Mouse (Mus musculus) olfactory bulb, adult 2 months (tissue): ENCODE measurements around the gene Axin1. TPM values are rescaled to one million over a fixed set of nuclear protein-coding genes. Genes with fewer than 3 reads are reported as not detected.
"Not testable (repeated sequence)": the region's sequence is repeated elsewhere in the genome, so short reads cannot be mapped to it uniquely, and the experiment has no call there.

Experiments
- H3K27ac ChIP-seq: fragments of 200-500 bp; 2 replicates; pipeline ENCODE4 v1.5.1; 2012; ENCODE audit warnings: low read depth, low read length; ENCODE audit not compliant: insufficient read depth
- H3K4me1 ChIP-seq: fragments of 200-500 bp; 2 replicates; pipeline ENCODE4 v1.6.1; 2012; ENCODE audit warnings: low read length; ENCODE audit not compliant: control insufficient read depth, insufficient read depth
- H3K4me3 ChIP-seq: fragments of 200-500 bp; 2 replicates; pipeline ENCODE4 v1.5.1; 2012; ENCODE audit warnings: mild to moderate bottlenecking, low read depth, low read length, moderate library complexity; ENCODE audit not compliant: insufficient read depth
- CTCF ChIP-seq: fragments of 200-500 bp; IDR thresholded peaks from 2 replicates; pipeline ENCODE4 v1.5.1; 2012; ENCODE audit warnings: low read depth, mild to moderate bottlenecking, low read length, moderate library complexity; ENCODE audit not compliant: insufficient read depth
- POLR2A ChIP-seq: fragments of 200-500 bp; IDR thresholded peaks from 2 replicates; pipeline ENCODE4 v1.6.1; 2012; ENCODE audit warnings: mild to moderate bottlenecking, low read depth, low read length, moderate library complexity; ENCODE audit not compliant: insufficient read depth
- WGBS: fragments of 180-500 bp; shearing (Covaris S2); methylation state at CpG from one replicate; pipeline ENCODE4 v1.1.7; 2018; 5-methylcytosine and 5-hydroxymethylcytosine counted together
- polyA plus RNA-seq: library from polyadenylated mRNA; stranded (reverse); fragments of >200 nt; gene quantifications from 2 replicates; pipeline ENCODE4 v1.2.4, GENCODE M21; 2012; ENCODE audit warnings: low replicate concordance; ENCODE audit not compliant: missing spikeins, insufficient read depth, insufficient read length

The Axin1 gene
- polyA plus RNA-seq, 1 experiment: not detected

- H3K4me1 ChIP-seq: no peaks in the 10 kb centered on the region
- 94% methylated on average over 1 of the region's 1 CpGs for WGBS
- TF ChIP-seq CTCF (no peak), POLR2A (no peak)
- H3K27ac ChIP-seq: no peak overlapping the region
- H3K4me3 ChIP-seq: no peak overlapping the region
Observed at GRCm38 (mm10) chr17:26162736-26163135, 24.2 kb downstream of the Axin1 start.

DNA sequence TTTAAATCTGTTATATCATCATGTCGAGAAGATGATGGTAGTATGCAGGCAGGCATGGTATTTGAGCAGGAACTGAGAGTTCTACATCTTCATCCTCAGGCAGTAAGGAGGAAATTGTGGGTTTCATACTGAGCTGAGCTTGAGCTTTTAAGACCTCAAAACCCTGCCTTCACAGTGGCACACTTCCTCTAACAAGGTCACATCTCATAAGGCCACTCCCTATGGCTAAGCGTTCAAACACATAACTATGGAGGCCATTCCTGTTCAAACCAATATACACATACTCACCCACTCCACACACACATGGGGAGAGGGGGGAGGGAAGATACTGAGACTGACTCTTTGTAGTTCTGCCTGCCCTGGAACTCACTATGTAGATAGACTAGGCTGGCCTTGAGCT lies 29.6 kb downstream of the Axin1 start:
- TF ChIP-seq POLR2A (no peak), CTCF (no peak)
- Histone ChIP-seq H3K4me1 (no peaks in the 10 kb centered on the region), H3K4me3 (no peak overlapping the region), H3K27ac (no peak overlapping the region)
- WGBS: 92% methylated on average over 2 of the region's 2 CpGs

DNA sequence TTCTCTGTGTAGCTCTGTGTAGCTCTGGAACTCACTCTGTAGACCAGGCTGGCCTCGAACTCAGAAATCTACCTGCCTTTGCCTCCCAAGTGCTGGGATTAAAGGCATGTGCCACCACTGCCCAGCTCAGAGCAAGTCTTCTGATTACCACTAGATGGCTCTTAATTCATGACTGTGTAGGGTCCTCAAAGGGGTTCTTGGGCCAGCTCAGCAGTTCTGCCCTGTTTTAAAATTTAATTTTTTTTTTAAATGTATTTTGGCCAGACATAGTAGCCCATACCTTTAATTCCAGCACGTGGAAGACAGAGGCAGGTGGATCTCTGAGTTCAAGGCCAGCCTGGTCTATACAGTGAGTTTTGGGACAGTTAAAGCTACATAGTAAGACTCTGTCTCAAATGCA lies 36.8 kb downstream of the Axin1 start:
- H3K27ac ChIP-seq, H3K4me1 ChIP-seq, H3K4me3 ChIP-seq: not testable (repeated sequence)
- WGBS: 82% methylated on average over 2 of the region's 2 CpGs

DNA sequence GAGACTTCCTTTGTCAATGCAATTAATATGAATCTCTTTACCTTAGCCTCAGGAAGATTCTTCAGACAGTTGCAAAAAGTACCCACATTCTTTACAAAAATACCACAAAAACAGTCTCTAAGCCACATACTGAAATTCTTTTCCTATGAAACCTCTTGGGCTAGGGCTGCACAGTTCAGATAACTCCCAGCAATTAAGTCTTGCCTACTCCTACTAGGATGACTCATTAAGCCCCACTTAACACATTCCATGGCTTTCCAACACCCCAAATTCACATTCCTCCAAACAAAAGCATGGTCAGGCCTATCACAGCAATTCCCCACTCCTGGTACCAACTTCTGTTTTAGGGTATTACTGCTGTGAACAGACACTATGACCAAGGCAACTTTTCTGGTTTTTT lies 40.1 kb downstream of the Axin1 start:
- no peak overlapping the region for H3K27ac ChIP-seq
- no peak overlapping the region for H3K4me3 ChIP-seq
- TF ChIP-seq CTCF: no peak
- no peak for TF ChIP-seq POLR2A
- H3K4me1 ChIP-seq: no peaks in the 10 kb centered on the region

- 92% methylated on average over 3 of the region's 3 CpGs for WGBS
- TF ChIP-seq POLR2A (no peak), CTCF (no peak)
- H3K4me3 ChIP-seq: no peak overlapping the region
- no peaks in the 10 kb centered on the region for H3K4me1 ChIP-seq
- no peak overlapping the region for H3K27ac ChIP-seq
Observed at GRCm38 (mm10) chr17:26181179-26181578, 42.7 kb downstream of the Axin1 start.

DNA sequence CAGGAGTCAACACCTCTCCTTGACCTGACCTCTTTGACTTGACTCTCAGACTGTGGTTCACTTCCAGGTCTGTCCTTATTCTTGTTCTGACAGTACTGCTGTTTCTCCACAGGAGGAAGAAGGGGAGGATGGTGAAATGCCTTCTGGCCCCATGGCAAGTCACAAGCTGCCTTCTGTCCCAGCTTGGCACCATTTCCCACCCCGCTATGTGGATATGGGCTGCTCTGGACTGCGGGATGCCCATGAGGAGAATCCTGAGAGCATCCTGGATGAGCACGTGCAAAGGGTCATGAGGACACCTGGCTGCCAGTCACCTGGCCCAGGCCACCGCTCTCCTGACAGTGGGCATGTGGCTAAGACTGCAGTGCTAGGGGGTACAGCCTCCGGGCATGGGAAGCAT lies 49.1 kb downstream of the Axin1 start:
- H3K27ac ChIP-seq: no peak overlapping the region
- no peak for TF ChIP-seq CTCF
- no peak for TF ChIP-seq POLR2A
- 99% methylated on average over 5 of the region's 5 CpGs for WGBS
- H3K4me3 ChIP-seq: no peak overlapping the region
- H3K4me1 ChIP-seq: no peaks in the 10 kb centered on the region

- no peak for TF ChIP-seq POLR2A
- TF ChIP-seq CTCF: no peak
Observed at GRCm38 (mm10) chr17:26188091-26188805, 49.8 kb downstream of the Axin1 start.

GRCm38 (mm10) chr17:26191486-26191885 lies 53.0 kb downstream of the Axin1 start:
- not testable (repeated sequence) for H3K27ac ChIP-seq, H3K4me1 ChIP-seq, H3K4me3 ChIP-seq
- 89% methylated on average over 7 of the region's 7 CpGs for WGBS

More at GRCm38 (mm10) chr17:26188091-26188805, 49.8 kb downstream of the Axin1 start:
- 89% methylated on average over 11 of the region's 11 CpGs for WGBS
- H3K27ac ChIP-seq: no peak overlapping the region
- no peaks in the 10 kb centered on the region for H3K4me1 ChIP-seq
- H3K4me3 ChIP-seq: no peak overlapping the region

DNA sequence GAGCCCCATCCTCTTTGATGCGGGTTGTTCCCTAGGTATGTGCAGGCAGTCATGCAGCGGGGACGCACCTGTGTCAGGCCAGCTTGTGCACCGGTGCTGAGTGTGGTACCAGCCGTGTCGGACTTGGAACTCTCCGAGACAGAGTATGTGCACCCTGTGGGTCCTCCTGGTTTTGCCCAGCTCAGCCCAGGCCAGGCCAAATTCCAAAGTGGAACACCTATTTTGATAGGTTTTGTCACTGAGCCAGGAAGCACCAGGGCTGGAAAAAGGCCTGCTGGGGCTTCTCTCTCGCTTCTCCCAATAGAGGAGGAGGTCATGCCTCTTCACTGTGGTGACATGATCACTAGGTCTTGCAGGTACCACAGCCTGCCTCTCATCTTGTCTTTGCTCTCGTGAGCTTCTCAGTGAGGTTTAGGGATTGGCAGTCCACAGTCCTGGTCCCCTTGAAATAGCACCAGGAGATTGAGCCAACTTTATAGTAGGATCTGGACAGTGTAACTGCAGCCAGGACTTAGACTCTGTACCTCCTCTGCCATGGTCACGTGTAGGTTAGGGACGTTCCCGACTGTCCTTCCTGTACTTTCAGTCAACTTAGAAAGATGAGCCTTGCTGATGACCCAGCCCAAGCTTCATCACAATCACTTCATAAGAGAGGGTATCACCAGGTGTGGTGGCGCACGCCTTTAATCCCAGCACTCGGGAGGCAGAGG lies 54.1 kb downstream of the Axin1 start:
- 96% methylated on average over 15 of the region's 15 CpGs for WGBS
- no peaks in the 10 kb centered on the region for H3K4me1 ChIP-seq
- no peak for TF ChIP-seq POLR2A
- no peak for TF ChIP-seq CTCF
- H3K4me3 ChIP-seq: no peak overlapping the region
- H3K27ac ChIP-seq: no peak overlapping the region
